Mouse (Mus musculus) midbrain, embryonic 13.5 days (tissue): ENCODE measurements around the gene Casc3. TPM values are rescaled to one million over a fixed set of nuclear protein-coding genes. Genes with fewer than 3 reads are reported as not detected.

Experiments
- ATAC-seq: fragments of 200-750 bp; cut with Nextera tagmentation; 2 replicates; pipeline ENCODE4 v1.8.0; 2017; ENCODE audit warnings: mild to moderate bottlenecking, moderate TSS enrichment, moderate library complexity
- H3K27ac ChIP-seq: fragments of 300-500 bp; sonication (generic); 2 replicates; pipeline ENCODE4 v1.5.1; 2015; ENCODE audit warnings: inconsistent platforms, mild to moderate bottlenecking, moderate library complexity
- H3K27me3 ChIP-seq: fragments of 300-500 bp; sonication (generic); 2 replicates; pipeline ENCODE4 v1.6.1; 2015; ENCODE audit warnings: mild to moderate bottlenecking, inconsistent platforms
- H3K36me3 ChIP-seq: fragments of 300-500 bp; sonication (generic); 2 replicates; pipeline ENCODE4 v1.6.1; 2015; ENCODE audit warnings: mild to moderate bottlenecking, inconsistent platforms
- H3K4me1 ChIP-seq: fragments of 300-500 bp; sonication (generic); replicated peaks from 2 replicates; pipeline ENCODE4 v1.6.1; 2015; ENCODE audit warnings: inconsistent platforms
- H3K4me2 ChIP-seq: fragments of 300-500 bp; sonication (generic); replicated peaks from 2 replicates; pipeline ENCODE4 v1.6.1; 2015; ENCODE audit warnings: moderate library complexity, mild to moderate bottlenecking, inconsistent platforms
- H3K4me3 ChIP-seq: fragments of 300-500 bp; sonication (generic); replicated peaks from 2 replicates; pipeline ENCODE4 v1.5.1; 2015; ENCODE audit warnings: mild to moderate bottlenecking, inconsistent platforms
- H3K9ac ChIP-seq: fragments of 300-500 bp; sonication (generic); replicated peaks from 2 replicates; pipeline ENCODE4 v1.6.1; 2015; ENCODE audit warnings: mild to moderate bottlenecking, inconsistent platforms
- H3K9me3 ChIP-seq: fragments of 300-500 bp; sonication (generic); 2 replicates; pipeline ENCODE4 v1.6.1; 2016; ENCODE audit warnings: mild to moderate bottlenecking, inconsistent platforms
- WGBS: fragments of 180-500 bp; shearing (Covaris S2); methylation state at CpG from one replicate; pipeline ENCODE4 v1.1.7; 2015; 5-methylcytosine and 5-hydroxymethylcytosine counted together
- polyA plus RNA-seq: library from polyadenylated mRNA; unstranded; fragments of >200 nt; fragmentation: Nextera tagmentation; extraction: Ambion mirVana; gene quantifications from 2 replicates; pipeline ENCODE4 v1.2.1, GENCODE M21; 2015

Casc3 gene
- polyA plus RNA-seq = 52.6 and 57.6 TPM in 2 replicates

DNA sequence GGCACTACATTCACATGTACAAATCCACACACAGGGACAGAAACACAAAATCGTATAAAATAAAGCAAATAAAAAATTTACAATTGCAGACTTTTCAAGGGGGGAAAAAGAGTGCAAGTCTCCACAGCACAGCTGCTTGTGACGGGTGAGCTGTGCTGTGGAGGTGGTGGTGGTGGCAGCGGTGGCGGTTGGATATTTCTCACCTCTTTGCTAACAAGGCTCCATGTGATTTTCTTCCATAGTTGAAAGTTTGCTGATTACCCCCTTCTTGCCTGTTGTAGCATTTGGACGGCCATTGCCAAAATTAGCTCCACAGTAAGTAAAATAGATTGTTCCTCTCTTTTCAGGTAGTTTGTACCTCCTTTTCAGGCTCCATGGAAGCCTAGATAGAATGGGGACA, at the start of gene Casc3:
TSS of gene Casc3 (plus strand) at position 301 of the 400 bp plus-strand sequence.
- 94% methylated on average over 5 of the region's 5 CpGs for WGBS
- H3K4me2 ChIP-seq = no peak within 1 kb of the TSS
- no peak for ATAC-seq
- peaks cover 19% of the 10 kb centered on the region for H3K4me1 ChIP-seq
- no peak within 1 kb of the TSS for H3K9ac ChIP-seq
- no peaks in the 10 kb centered on the region for H3K27me3 ChIP-seq
- H3K36me3 ChIP-seq = peaks cover 80% of the 10 kb centered on the region
- H3K27ac ChIP-seq = no peak within 1 kb of the TSS
- no peak within 1 kb of the TSS for H3K4me3 ChIP-seq
- H3K9me3 ChIP-seq = no peaks in the 10 kb centered on the region

DNA sequence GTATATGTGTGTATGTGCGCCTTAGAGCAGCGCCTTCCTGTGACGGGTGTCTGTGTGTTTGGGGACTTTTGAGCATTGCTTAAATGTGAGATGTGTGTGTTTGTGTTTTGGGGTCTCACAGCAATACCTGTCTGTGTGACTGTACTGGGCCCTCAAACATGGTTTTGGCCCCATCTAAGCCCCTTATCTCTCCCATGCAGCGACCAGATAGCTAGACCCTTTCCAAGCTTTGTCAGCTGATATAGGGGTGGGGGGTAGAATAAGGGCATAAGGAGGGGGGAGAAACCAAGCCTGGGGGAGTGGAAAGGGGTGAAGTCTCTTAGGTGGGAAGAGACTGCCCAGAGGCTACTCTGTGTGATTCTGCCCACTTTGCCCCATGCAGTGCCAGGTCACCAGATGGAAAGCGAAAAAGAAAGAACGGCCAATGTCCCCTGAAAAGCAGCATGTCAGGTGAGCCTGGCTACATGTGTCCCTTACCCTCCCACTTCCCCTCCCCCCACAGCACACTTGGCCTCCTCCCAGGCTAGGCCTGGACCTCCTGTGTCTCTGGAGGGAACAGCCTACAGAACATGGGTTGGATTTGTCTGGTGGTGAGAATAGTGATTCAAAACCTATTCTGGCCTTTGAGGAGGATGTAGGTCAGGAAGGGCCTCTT, 48.9 kb upstream of the Casc3 start:
- Histone ChIP-seq H3K4me2 (no peak overlapping the region), H3K27ac (no peak overlapping the region), H3K9me3 (no peaks in the 10 kb centered on the region), H3K9ac (no peak overlapping the region), H3K4me1 (peaks cover 48% of the 10 kb centered on the region), H3K36me3 (peaks cover 64% of the 10 kb centered on the region), H3K4me3 (no peak overlapping the region), H3K27me3 (no peaks in the 10 kb centered on the region)
- WGBS = 95% methylated on average over 6 of the region's 6 CpGs
- no peak for ATAC-seq

GRCm38 (mm10) chr11:98756711-98757110, 48.0 kb upstream of the Casc3 start:
- no peak overlapping the region for H3K9ac ChIP-seq
- H3K4me2 ChIP-seq = no peak overlapping the region
- H3K27me3 ChIP-seq = no peaks in the 10 kb centered on the region
- H3K4me3 ChIP-seq = no peak overlapping the region
- peaks cover 40% of the 10 kb centered on the region for H3K4me1 ChIP-seq
- WGBS = 92% methylated on average over 12 of the region's 12 CpGs
- ATAC-seq = no peak
- peaks cover 72% of the 10 kb centered on the region for H3K36me3 ChIP-seq
- no peak overlapping the region for H3K27ac ChIP-seq
- no peaks in the 10 kb centered on the region for H3K9me3 ChIP-seq

DNA sequence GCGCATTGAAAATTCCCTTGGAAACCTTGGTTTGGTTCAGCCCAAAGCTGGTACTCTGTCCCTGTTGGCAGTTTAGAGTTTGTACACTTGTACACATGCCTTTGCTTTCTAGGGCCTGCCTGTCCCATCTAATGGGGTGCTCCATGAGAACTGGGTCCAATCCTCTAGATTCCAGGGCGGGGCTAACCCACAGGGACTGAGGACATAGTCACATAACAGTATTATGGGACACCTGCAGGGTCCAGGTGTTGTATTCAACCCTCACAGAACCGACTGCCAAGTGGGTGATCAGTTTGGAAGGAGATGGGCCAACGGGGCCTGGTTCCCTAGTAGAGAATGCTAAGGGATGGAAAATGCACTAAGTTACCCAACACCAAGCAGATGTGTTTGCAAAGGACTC, 42.8 kb upstream of the Casc3 start:
- H3K9ac ChIP-seq = no peak overlapping the region
- peaks cover 25% of the 10 kb centered on the region for H3K4me1 ChIP-seq
- H3K27ac ChIP-seq = no peak overlapping the region
- WGBS = 92% methylated on average over 4 of the region's 4 CpGs
- H3K4me3 ChIP-seq = no peak overlapping the region
- no peak overlapping the region for H3K4me2 ChIP-seq
- H3K9me3 ChIP-seq = no peaks in the 10 kb centered on the region
- H3K27me3 ChIP-seq = no peaks in the 10 kb centered on the region
- ATAC-seq = no peak
- peaks cover 82% of the 10 kb centered on the region for H3K36me3 ChIP-seq

GRCm38 (mm10) chr11:98762756-98763501, 41.8 kb upstream of the Casc3 start:
- Histone ChIP-seq H3K4me1 (peaks cover 35% of the 10 kb centered on the region), H3K27ac (no peak overlapping the region), H3K4me3 (no peak overlapping the region), H3K27me3 (no peaks in the 10 kb centered on the region), H3K4me2 (no peak overlapping the region), H3K9ac (no peak overlapping the region), H3K9me3 (no peaks in the 10 kb centered on the region), H3K36me3 (peaks cover 73% of the 10 kb centered on the region)
- 65% methylated on average over 17 of the region's 17 CpGs for whole genome bisulfite sequencing
- no peak for ATAC-seq

DNA sequence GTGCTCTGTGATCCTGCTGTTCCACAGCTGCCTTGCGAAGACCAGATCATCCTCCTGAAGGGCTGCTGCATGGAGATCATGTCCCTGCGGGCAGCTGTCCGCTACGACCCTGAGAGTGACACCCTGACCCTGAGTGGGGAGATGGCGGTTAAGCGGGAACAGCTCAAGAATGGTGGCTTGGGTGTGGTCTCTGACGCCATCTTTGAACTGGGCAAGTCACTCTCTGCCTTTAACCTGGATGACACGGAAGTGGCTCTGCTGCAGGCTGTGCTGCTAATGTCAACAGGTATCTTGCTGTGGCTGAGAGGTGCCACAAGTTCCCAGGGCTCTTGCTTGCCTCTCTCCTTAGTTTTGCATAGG, 41.2 kb upstream of the Casc3 start:
- Histone ChIP-seq H3K27ac (no peak overlapping the region), H3K4me3 (no peak overlapping the region), H3K27me3 (no peaks in the 10 kb centered on the region), H3K4me1 (peaks cover 40% of the 10 kb centered on the region), H3K4me2 (no peak overlapping the region), H3K36me3 (peaks cover 75% of the 10 kb centered on the region), H3K9me3 (no peaks in the 10 kb centered on the region), H3K9ac (no peak overlapping the region)
- WGBS = 87% methylated on average over 8 of the region's 8 CpGs
- ATAC-seq = no peak

DNA sequence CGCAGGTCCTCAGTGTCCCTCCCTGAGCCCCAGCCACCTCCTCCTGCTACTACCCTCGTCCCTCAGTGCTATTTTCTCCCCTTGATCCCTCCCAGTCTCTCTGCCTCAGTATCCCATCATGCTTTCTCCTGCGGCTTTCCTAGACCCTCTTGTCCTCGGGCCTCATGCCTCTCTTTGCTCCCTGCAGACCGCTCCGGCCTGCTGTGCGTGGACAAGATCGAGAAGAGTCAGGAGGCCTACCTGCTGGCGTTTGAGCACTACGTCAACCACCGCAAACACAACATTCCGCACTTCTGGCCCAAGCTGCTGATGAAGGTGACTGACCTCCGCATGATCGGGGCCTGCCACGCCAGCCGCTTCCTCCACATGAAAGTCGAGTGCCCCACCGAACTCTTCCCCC, 40.6 kb upstream of the Casc3 start:
- Histone ChIP-seq H3K36me3 (peaks cover 74% of the 10 kb centered on the region), H3K9me3 (no peaks in the 10 kb centered on the region), H3K27ac (peak overlapping the region; percentile 30; the same call in 1 of the 2 replicates), H3K4me1 (peaks cover 46% of the 10 kb centered on the region), H3K27me3 (no peaks in the 10 kb centered on the region), H3K4me2 (no peak overlapping the region), H3K4me3 (no peak overlapping the region), H3K9ac (no peak overlapping the region)
- no peak for ATAC-seq
- 88% methylated on average over 18 of the region's 18 CpGs for WGBS

DNA sequence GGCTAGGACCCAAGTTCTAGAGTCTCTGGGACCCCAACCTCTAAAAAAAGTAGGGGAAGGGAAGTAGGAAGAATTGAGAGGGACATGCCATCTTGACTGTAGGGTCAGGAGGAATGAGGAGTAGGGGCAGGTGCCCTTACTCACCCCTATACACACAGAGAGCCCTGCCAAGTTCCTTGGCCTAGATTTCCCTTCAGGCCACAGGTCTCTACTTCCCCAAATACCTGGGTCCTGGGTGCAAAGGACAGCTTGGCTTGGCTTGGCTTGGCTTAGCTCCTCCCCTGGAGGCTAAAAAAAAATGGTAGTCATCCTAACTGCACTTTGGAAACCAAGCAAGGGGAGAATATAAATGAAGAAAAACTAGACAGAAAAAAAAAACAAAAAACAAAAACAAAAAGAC, 40.0 kb upstream of the Casc3 start:
- no peaks in the 10 kb centered on the region for H3K9me3 ChIP-seq
- no peak overlapping the region for H3K4me3 ChIP-seq
- no peak overlapping the region for H3K9ac ChIP-seq
- H3K36me3 ChIP-seq = peaks cover 77% of the 10 kb centered on the region
- H3K27ac ChIP-seq = no peak overlapping the region
- ATAC-seq = no peak
- H3K27me3 ChIP-seq = no peaks in the 10 kb centered on the region
- H3K4me1 ChIP-seq = peaks cover 46% of the 10 kb centered on the region
- no peak overlapping the region for H3K4me2 ChIP-seq

- peak; percentile 15; the same call in 1 of the 2 replicates for ATAC-seq
- Histone ChIP-seq H3K4me1 (peaks cover 46% of the 10 kb centered on the region), H3K4me3 (no peak overlapping the region), H3K9ac (peak overlapping the region; percentile 52; the same call in 1 of the 2 replicates), H3K36me3 (peaks cover 77% of the 10 kb centered on the region), H3K27me3 (no peaks in the 10 kb centered on the region), H3K9me3 (no peaks in the 10 kb centered on the region), H3K4me2 (no peak overlapping the region), H3K27ac (peak overlapping the region; percentile 81)
- 54% methylated on average over 9 of the region's 9 CpGs for WGBS
Measured at GRCm38 (mm10) chr11:98765421-98766309, 39.0 kb upstream of the Casc3 start.

GRCm38 (mm10) chr11:98766346-98766745, 38.4 kb upstream of the Casc3 start:
- H3K9me3 ChIP-seq = no peaks in the 10 kb centered on the region
- H3K4me3 ChIP-seq = no peak overlapping the region
- peaks cover 46% of the 10 kb centered on the region for H3K4me1 ChIP-seq
- no peak for ATAC-seq
- peak overlapping the region; percentile 81 for H3K27ac ChIP-seq
- H3K4me2 ChIP-seq = no peak overlapping the region
- peak overlapping the region; percentile 39; the same call in 1 of the 2 replicates for H3K9ac ChIP-seq
- 56% methylated on average over 2 of the region's 2 CpGs for WGBS
- no peaks in the 10 kb centered on the region for H3K27me3 ChIP-seq
- peaks cover 76% of the 10 kb centered on the region for H3K36me3 ChIP-seq

- H3K9ac ChIP-seq = peak overlapping the region; percentile 39; the same call in 1 of the 2 replicates
- WGBS = 38% methylated on average over 5 of the region's 5 CpGs
- peaks cover 49% of the 10 kb centered on the region for H3K4me1 ChIP-seq
- no peaks in the 10 kb centered on the region for H3K27me3 ChIP-seq
- H3K27ac ChIP-seq = peak overlapping the region; percentile 81
- ATAC-seq = 0 out of 2 replicates have a peak, but pooled peaks have one; percentile 22
- H3K4me2 ChIP-seq = peak overlapping the region; percentile 45
- peaks cover 76% of the 10 kb centered on the region for H3K36me3 ChIP-seq
- H3K9me3 ChIP-seq = no peaks in the 10 kb centered on the region
- H3K4me3 ChIP-seq = no peak overlapping the region
Measured at GRCm38 (mm10) chr11:98766816-98767215, 37.9 kb upstream of the Casc3 start.

DNA sequence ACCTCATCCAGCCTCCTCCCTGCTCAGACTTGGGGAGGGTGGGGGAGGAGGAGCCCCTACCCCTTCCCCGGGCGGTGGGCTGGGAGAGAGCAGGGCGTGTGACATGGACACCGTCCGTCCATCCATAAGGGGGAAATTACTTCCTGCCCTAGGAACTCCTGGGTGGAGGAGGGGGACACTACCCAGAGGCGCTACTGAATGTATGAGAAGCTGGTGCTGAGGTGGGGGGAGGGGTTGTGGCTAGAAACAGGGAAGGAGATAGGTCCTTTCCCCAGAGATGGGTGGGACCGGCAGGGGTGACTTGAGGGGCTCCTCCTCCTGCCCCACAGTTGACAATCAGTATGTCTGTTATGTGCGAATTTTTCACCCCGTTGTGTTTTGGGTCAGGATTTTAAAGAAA, 37.4 kb upstream of the Casc3 start:
- Histone ChIP-seq H3K9ac (peak overlapping the region; percentile 39; the same call in 1 of the 2 replicates), H3K4me2 (peak overlapping the region; percentile 45), H3K9me3 (no peaks in the 10 kb centered on the region), H3K4me3 (no peak overlapping the region), H3K27ac (peak overlapping the region; percentile 81), H3K4me1 (peaks cover 49% of the 10 kb centered on the region), H3K36me3 (peaks cover 72% of the 10 kb centered on the region), H3K27me3 (no peaks in the 10 kb centered on the region)
- 15% methylated on average over 9 of the region's 9 CpGs for WGBS
- peak; percentile 41 for ATAC-seq
